Mouse (Mus musculus): Measurements from ENCODE around the gene Btg1. TPM values are rescaled to one million over a fixed set of nuclear protein-coding genes. Genes with fewer than 3 reads are reported as not detected.

The Btg1 gene
- polyA plus RNA-seq, 1 experiment, result 1.6 TPM

DNA sequence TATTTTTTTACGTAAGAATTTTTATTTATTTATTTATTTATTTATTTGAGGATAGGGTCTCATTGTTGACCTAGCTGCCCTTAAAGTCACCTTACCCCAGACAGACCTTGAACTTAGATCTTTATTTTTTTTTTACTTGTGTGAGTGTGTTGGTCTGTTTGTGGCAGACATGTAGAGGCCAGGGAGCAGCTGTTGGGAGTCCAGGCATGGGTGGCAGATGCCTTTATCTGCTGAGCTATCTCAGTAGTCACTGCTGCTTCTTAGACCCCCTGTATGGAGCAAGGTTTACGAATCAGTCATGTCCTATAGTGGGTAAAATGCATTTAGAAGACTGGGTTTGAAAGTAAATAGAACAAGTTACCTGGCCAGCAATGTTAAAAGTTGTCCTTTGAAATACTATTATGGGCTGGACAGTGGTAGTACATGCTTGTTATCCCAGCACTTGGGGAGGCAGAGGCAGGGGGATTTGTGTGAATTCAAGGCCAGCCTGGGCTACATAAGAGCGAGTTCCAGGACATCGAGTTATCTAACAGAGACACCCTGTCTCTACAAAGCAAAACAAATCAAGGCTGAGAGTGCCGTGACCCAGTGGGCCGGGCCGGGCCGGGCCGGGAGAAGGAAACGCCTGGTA, 9.4 kb downstream of the Btg1 start:
- H3K9me3 ChIP-seq (ENCODE audit: control insufficient read depth, low read length), result no peaks in the 10 kb centered on the region
- no peak overlapping the region for H3K4me3 ChIP-seq (replicated peaks)
- peaks cover 11% of the 10 kb centered on the region for H3K36me3 ChIP-seq (ENCODE audit: control insufficient read depth)
- H3K4me1 ChIP-seq (ENCODE audit: control insufficient read depth), result peaks cover 15% of the 10 kb centered on the region
- TF ChIP-seq GATA1 (IDR thresholded peaks at IDR 0.05; ENCODE audit: low read length) (no peak), TAL1 (IDR thresholded peaks at IDR 0.05; ENCODE audit: low read length) (no peak)
- H3K27me3 ChIP-seq (ENCODE audit: control insufficient read depth), result no peaks in the 10 kb centered on the region

DNA sequence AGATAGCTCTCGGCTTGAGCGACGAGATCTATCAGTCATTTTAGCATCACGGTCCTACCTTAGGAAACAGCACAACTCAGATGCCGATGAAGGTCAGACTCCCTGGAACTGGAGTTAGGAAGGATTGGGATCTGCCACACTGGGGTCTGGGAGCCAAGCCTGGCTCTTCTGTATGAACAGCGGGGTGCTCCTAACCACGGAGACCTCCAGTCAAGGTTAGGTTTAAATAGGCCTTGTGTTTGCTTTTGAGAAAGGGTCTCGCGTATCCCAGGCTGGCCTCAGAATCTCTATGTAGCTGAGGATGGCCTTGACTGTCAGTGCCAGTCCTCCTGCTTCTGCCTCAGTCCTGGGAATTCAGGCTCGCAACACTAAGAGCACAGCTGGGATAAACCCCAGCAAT, 10.5 kb downstream of the Btg1 start:
- no peak overlapping the region for H3K4me3 ChIP-seq (replicated peaks)
- H3K36me3 ChIP-seq (ENCODE audit: control insufficient read depth), result peaks cover 3% of the 10 kb centered on the region
- H3K4me1 ChIP-seq (ENCODE audit: control insufficient read depth), result peaks cover 15% of the 10 kb centered on the region
- no peaks in the 10 kb centered on the region for H3K27me3 ChIP-seq (ENCODE audit: control insufficient read depth)
- H3K9me3 ChIP-seq (ENCODE audit: control insufficient read depth, low read length), result no peaks in the 10 kb centered on the region
- no peak for TF ChIP-seq GATA1 (IDR thresholded peaks at IDR 0.05; ENCODE audit: low read length)
- TF ChIP-seq TAL1 (IDR thresholded peaks at IDR 0.05; ENCODE audit: low read length), result no peak

DNA sequence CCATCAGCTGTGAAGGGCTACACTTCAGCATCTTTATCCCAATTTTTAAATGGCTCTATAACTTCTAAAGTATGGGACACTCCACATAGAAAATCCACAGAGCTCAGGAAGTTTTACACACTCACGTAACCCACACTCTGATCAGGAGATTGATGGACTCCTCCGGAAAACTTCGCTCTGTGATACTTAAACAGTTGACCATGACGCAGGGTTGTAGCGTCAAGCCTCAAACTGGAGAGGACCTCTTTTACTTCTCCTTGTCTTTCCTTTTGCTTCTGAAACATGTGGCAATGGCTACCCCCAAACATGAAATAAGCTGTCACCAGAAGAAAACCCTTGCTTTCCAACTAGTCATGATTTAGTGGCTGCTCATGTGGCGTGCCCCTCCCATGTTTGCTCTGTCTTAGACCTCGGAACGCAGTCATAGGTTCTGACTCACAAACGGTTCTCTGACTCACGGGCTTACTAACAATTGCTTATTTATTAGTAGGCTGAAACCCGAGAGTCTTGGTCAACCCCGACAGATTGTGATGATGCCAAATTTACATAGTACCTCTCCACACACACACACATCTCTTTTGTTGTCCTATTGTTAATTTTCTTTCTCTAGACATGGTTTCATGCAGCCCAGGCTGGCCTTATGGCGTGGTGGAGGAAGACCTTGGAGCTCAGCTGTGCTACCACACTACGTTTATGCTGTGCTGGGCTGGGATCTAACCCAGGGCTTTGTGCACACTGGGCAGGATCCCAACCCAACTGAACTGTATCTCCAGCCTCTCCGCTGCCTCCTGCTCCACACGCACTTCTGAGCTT, 11.5 kb downstream of the Btg1 start:
- Histone ChIP-seq H3K27me3 (ENCODE audit: control insufficient read depth) (no peaks in the 10 kb centered on the region), H3K36me3 (ENCODE audit: control insufficient read depth) (no peaks in the 10 kb centered on the region), H3K4me1 (ENCODE audit: control insufficient read depth) (peaks cover 15% of the 10 kb centered on the region), H3K9me3 (ENCODE audit: control insufficient read depth, low read length) (no peaks in the 10 kb centered on the region), H3K4me3 (replicated peaks) (no peak overlapping the region)
- no peak for TF ChIP-seq TAL1 (IDR thresholded peaks at IDR 0.05; ENCODE audit: low read length)
- TF ChIP-seq GATA1 (IDR thresholded peaks at IDR 0.05; ENCODE audit: low read length), result no peak

DNA sequence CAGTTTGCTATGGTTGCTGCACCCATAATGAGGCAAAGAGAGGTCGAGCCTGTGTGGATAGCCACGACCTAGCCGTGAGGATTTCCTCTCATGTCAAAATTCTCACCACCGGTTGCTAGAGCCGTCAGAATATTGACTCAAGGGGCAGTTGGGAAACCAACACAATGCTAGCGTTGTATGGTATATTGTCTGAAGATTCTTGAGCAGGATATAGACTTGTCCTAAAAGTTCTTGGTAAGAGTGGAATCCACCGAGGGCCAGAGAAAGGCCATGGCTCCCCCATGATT, 12.1 kb downstream of the Btg1 start:
- no peak overlapping the region for H3K4me3 ChIP-seq (replicated peaks)
- TF ChIP-seq GATA1 (IDR thresholded peaks at IDR 0.05; ENCODE audit: low read length) (no peak), TAL1 (IDR thresholded peaks at IDR 0.05; ENCODE audit: low read length) (no peak)

DNA sequence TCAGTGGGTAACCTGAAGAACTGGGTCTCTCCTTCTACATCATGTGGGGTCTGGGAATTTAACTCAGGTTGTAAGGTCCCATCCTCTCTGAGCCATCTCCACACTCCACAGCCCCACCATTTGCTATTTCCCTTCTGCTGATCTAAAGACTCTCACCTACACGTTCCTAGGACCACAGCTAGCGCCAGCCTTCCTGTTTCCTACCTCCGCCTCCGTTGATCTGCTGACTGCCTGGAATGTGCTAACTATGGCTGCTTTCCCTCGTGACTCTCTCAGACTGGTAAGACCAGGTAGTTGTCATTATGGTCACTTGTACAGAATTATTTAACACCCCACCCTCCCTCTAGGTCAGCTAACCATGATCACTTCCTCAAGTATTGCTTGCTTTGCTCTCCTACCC, 13.3 kb downstream of the Btg1 start:
- Histone ChIP-seq H3K4me3 (replicated peaks) (no peak overlapping the region), H3K4me1 (ENCODE audit: control insufficient read depth) (peaks cover 8% of the 10 kb centered on the region), H3K9me3 (ENCODE audit: control insufficient read depth, low read length) (no peaks in the 10 kb centered on the region), H3K27me3 (ENCODE audit: control insufficient read depth) (no peaks in the 10 kb centered on the region), H3K36me3 (ENCODE audit: control insufficient read depth) (no peaks in the 10 kb centered on the region)
- TF ChIP-seq GATA1 (IDR thresholded peaks at IDR 0.05; ENCODE audit: low read length), result no peak

More for the DNA sequence above, 12.1 kb downstream of the Btg1 start:
- H3K9me3 ChIP-seq (ENCODE audit: control insufficient read depth, low read length), result no peaks in the 10 kb centered on the region
- H3K27me3 ChIP-seq (ENCODE audit: control insufficient read depth), result no peaks in the 10 kb centered on the region
- H3K4me1 ChIP-seq (ENCODE audit: control insufficient read depth), result peaks cover 15% of the 10 kb centered on the region
- H3K36me3 ChIP-seq (ENCODE audit: control insufficient read depth), result no peaks in the 10 kb centered on the region

DNA sequence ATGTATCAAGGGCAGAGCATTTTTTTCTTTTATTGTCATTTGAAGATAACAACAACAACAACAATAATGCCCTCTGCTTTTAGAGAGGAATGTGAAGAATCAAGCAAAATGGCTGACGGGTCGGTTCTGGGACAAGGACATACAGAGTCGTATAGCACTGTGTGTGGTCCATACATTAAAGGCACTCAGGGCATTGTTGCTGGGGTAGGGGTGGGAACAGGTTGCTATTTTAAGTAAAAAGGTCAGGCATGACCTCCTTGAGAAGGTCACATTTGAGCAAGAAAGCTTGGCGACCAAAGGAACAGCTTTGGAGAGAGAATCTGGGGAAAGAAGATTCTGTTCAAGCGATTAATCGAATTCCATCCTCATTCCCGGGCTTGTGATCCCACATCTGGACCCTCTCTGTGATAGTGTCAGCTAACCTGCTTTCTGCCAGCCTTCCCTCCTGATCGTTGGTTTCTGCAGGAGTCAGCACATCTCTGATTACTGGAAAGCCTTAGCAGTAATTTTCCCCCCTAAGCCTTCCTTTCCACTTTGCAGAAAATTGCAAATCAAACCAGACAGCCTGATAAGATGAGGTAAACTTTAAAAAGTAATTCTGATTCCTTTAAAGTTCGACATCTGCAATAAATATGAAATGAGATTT, 14.4 kb downstream of the Btg1 start:
- no peaks in the 10 kb centered on the region for H3K36me3 ChIP-seq (ENCODE audit: control insufficient read depth)
- H3K27me3 ChIP-seq (ENCODE audit: control insufficient read depth), result no peaks in the 10 kb centered on the region
- TF ChIP-seq GATA1 (IDR thresholded peaks at IDR 0.05; ENCODE audit: low read length), result no peak
- no peak for TF ChIP-seq TAL1 (IDR thresholded peaks at IDR 0.05; ENCODE audit: low read length)
- H3K4me1 ChIP-seq (ENCODE audit: control insufficient read depth), result peaks cover under 1% of the 10 kb centered on the region
- no peaks in the 10 kb centered on the region for H3K9me3 ChIP-seq (ENCODE audit: control insufficient read depth, low read length)
- H3K4me3 ChIP-seq (replicated peaks), result no peak overlapping the region

DNA sequence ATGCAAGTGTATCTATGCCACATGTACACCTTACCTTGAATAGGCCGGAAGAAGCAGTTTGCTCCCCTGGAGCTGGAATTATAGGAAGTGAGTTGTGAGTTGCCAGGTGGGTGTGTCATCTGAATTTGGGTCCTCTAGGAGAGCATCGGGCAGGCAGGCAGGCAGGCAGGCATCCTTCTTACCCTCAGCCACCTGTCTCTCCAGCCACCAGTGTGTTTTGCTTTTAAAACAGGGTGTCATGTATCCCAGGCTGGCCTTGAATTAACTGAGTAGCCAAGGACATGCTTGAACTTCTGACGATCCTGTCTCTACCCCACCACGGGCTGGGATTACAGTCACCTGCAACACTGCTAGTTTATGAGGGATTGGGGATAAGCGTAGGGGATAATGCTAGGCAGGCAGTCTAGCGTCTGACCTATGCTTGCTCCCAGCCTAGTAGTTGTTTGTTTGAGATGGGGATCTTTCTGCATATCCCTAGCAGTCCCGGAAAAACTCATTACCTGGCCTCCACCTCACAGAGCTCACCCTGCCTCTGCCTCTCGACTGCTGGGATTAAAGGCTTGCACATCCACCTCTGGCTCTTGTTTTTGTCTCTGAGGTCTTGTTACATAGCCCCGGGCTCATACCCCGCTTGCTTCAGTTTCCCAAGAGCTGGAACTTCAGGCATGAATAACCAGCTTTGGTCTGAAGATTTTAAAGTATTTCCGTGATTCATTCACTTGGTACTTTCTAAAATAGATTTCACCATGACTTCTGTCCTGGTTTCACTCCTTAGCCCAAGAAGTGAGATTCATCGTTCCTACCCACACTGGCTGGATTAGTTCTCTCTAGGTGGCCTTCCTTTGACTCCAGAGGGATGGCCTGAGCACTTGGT, 15.7 kb downstream of the Btg1 start:
- Histone ChIP-seq H3K36me3 (ENCODE audit: control insufficient read depth) (no peaks in the 10 kb centered on the region), H3K27me3 (ENCODE audit: control insufficient read depth) (no peaks in the 10 kb centered on the region), H3K4me1 (ENCODE audit: control insufficient read depth) (no peaks in the 10 kb centered on the region), H3K9me3 (ENCODE audit: control insufficient read depth, low read length) (no peaks in the 10 kb centered on the region), H3K4me3 (replicated peaks) (no peak overlapping the region)
- TF ChIP-seq GATA1 (IDR thresholded peaks at IDR 0.05; ENCODE audit: low read length) (no peak), TAL1 (IDR thresholded peaks at IDR 0.05; ENCODE audit: low read length) (no peak)

- no peaks in the 10 kb centered on the region for H3K36me3 ChIP-seq (ENCODE audit: control insufficient read depth)
- TF ChIP-seq TAL1 (IDR thresholded peaks at IDR 0.05; ENCODE audit: low read length) (no peak), GATA1 (IDR thresholded peaks at IDR 0.05; ENCODE audit: low read length) (no peak)
- H3K4me3 ChIP-seq (replicated peaks), result no peak overlapping the region
- no peaks in the 10 kb centered on the region for H3K9me3 ChIP-seq (ENCODE audit: control insufficient read depth, low read length)
- H3K27me3 ChIP-seq (ENCODE audit: control insufficient read depth), result no peaks in the 10 kb centered on the region
- no peaks in the 10 kb centered on the region for H3K4me1 ChIP-seq (ENCODE audit: control insufficient read depth)
Measured at GRCm38 (mm10) chr10:96633145-96633516, 16.3 kb downstream of the Btg1 start.

DNA sequence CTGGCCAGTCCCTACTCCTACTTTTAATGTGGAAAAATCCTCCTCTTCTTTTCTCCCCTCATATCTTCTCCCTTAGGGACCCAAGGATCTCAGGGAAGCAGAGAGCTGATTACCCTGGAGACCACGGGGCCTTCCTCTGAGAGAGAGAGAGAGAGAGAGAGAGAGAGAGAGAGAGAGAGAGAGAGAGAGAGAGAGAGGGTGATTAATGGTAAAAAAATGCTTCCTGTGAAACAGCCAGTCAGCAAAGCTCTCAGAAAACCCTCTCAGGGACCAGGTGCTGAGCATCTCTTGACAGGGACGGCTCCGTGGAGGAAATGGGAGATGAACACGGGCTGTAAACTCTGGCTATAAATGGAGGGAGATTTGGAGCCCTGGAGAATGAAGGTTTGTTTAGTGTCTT, 18.7 kb downstream of the Btg1 start:
- Histone ChIP-seq H3K9me3 (ENCODE audit: control insufficient read depth, low read length) (no peaks in the 10 kb centered on the region), H3K27me3 (ENCODE audit: control insufficient read depth) (no peaks in the 10 kb centered on the region), H3K36me3 (ENCODE audit: control insufficient read depth) (no peaks in the 10 kb centered on the region), H3K4me3 (replicated peaks) (no peak overlapping the region), H3K4me1 (ENCODE audit: control insufficient read depth) (no peaks in the 10 kb centered on the region)
- no peak for TF ChIP-seq TAL1 (IDR thresholded peaks at IDR 0.05; ENCODE audit: low read length)
- no peak for TF ChIP-seq GATA1 (IDR thresholded peaks at IDR 0.05; ENCODE audit: low read length)
